Mouse (Mus musculus) CH12.LX (cell line): ENCODE data around the gene Apba2. TPM values are rescaled to one million over a fixed set of nuclear protein-coding genes. Genes with fewer than 3 reads are reported as not detected.

Experiments used
- DNase-seq: peaks from one replicate; pipeline ENCODE4 v3.0.0-alpha.2; 2013; ENCODE audit errors: extremely low read depth
- H3K27ac ChIP-seq: 2 replicates; pipeline ENCODE4 v1.5.1; 2012; ENCODE audit warnings: low read depth, mild to moderate bottlenecking, control low read depth, moderate library complexity; ENCODE audit not compliant: insufficient read depth
- H3K27me3 ChIP-seq: replicated peaks from 2 replicates; pipeline ENCODE3; 2012; ENCODE audit warnings: inconsistent platforms
- H3K36me3 ChIP-seq, 2 experiments: replicated peaks in 1 of 2; 2 replicates each; pipeline versions ENCODE3 to v1.6.1; 2012; ENCODE audit warnings: inconsistent platforms in 1 of 2, low read length in 1 of 2, mild to moderate bottlenecking in 1 of 2, mixed read lengths in 1 of 2, moderate library complexity in 1 of 2; ENCODE audit not compliant: control insufficient read depth in 1 of 2, insufficient read depth in 1 of 2
- H3K4me1 ChIP-seq, 2 experiments: 2 replicates each; pipeline ENCODE4 v1.6.1; 2012; ENCODE audit warnings: inconsistent platforms in 1 of 2, moderate library complexity in 1 of 2; ENCODE audit not compliant: insufficient read depth in 2 of 2, control insufficient read depth in 1 of 2
- H3K4me2 ChIP-seq: 2 replicates; pipeline ENCODE4 v1.6.1; 2012; ENCODE audit warnings: low read depth, mild to moderate bottlenecking, control low read depth; ENCODE audit not compliant: poor library complexity, insufficient read depth, severe bottlenecking
- H3K4me3 ChIP-seq, 3 experiments: fragments of 150-350 bp in 1 of 3; sonication (generic) in 1 of 3; replicated peaks in 1 of 3; 2 replicates each; pipeline versions ENCODE3 to v1.5.1; 2011 to 2012; ENCODE audit warnings: low read depth in 2 of 3, low read length in 2 of 3, mild to moderate bottlenecking in 2 of 3, moderate library complexity in 2 of 3, control low read depth in 1 of 3, improper control_type of control experiment in 1 of 3, inconsistent platforms in 1 of 3, mixed read lengths in 1 of 3; ENCODE audit not compliant: poor library complexity in 1 of 3
- H3K79me2 ChIP-seq: replicated peaks from 2 replicates; pipeline ENCODE4 v1.6.1; 2012; ENCODE audit warnings: mild to moderate bottlenecking, moderate library complexity; ENCODE audit not compliant: control insufficient read depth, poor library complexity, insufficient read depth, severe bottlenecking; ENCODE audit errors: extremely low read depth
- H3K9ac ChIP-seq: 2 replicates; pipeline ENCODE4 v1.6.1; 2012; ENCODE audit warnings: low read depth, mild to moderate bottlenecking, control low read depth, moderate library complexity; ENCODE audit not compliant: insufficient read depth
- H3K9me3 ChIP-seq: replicated peaks from 2 replicates; pipeline ENCODE3; 2012; ENCODE audit warnings: low read length, inconsistent platforms, mixed read lengths
- BHLHE40 ChIP-seq: IDR thresholded peaks from 2 replicates; pipeline ENCODE4 v1.6.1; 2011; ENCODE audit warnings: mild to moderate bottlenecking, low read depth, low read length, improper control_type of control experiment
- CHD1 ChIP-seq: IDR thresholded peaks from 2 replicates; pipeline ENCODE4 v1.6.1; 2012; ENCODE audit warnings: low read depth, low read length, improper control_type of control experiment, inconsistent platforms
- ETS1 ChIP-seq: conservative IDR thresholded peaks from 2 replicates; pipeline ENCODE4 v1.6.1; 2012; ENCODE audit warnings: low read depth, mild to moderate bottlenecking, inconsistent platforms, low read length, improper control_type of control experiment, moderate library complexity
- GABPA ChIP-seq: IDR thresholded peaks from 2 replicates; pipeline ENCODE4 v1.6.1; 2012; ENCODE audit warnings: low read depth, low read length, improper control_type of control experiment, inconsistent platforms; ENCODE audit not compliant: insufficient replicate concordance
- HCFC1 ChIP-seq: IDR thresholded peaks from 2 replicates; pipeline ENCODE4 v1.6.1; 2012; ENCODE audit warnings: low read depth, mild to moderate bottlenecking, inconsistent platforms, low read length, improper control_type of control experiment
- IRF4 ChIP-seq: IDR thresholded peaks from 2 replicates; pipeline ENCODE4 v1.6.1; 2014; ENCODE audit warnings: low read depth, mild to moderate bottlenecking, inconsistent platforms, low read length, improper control_type of control experiment
- JUN ChIP-seq: IDR thresholded peaks from 2 replicates; pipeline ENCODE4 v1.6.1; 2011; ENCODE audit warnings: low read depth, mild to moderate bottlenecking, low read length, improper control_type of control experiment, moderate library complexity; ENCODE audit not compliant: insufficient read depth
- KAT2A ChIP-seq: IDR thresholded peaks from 2 replicates; pipeline ENCODE4 v1.6.1; 2012; ENCODE audit warnings: low read length, improper control_type of control experiment, inconsistent platforms; ENCODE audit not compliant: insufficient replicate concordance
- MAFK ChIP-seq: IDR thresholded peaks from 2 replicates; pipeline ENCODE4 v1.6.1; 2011; ENCODE audit warnings: low read length, improper control_type of control experiment; ENCODE audit not compliant: insufficient replicate concordance
- MAX ChIP-seq: IDR thresholded peaks from 2 replicates; pipeline ENCODE4 v1.6.1; 2011; ENCODE audit warnings: low read length, improper control_type of control experiment
- MAZ ChIP-seq: IDR thresholded peaks from 2 replicates; pipeline ENCODE4 v1.6.1; 2012; ENCODE audit warnings: low read depth, mild to moderate bottlenecking, inconsistent platforms, low read length, improper control_type of control experiment, moderate library complexity
- MYC ChIP-seq: IDR thresholded peaks from 2 replicates; pipeline ENCODE4 v1.6.1; 2011; ENCODE audit warnings: low read depth, mild to moderate bottlenecking, improper control_type of control experiment, low read length
- POLR2A ChIP-seq: IDR thresholded peaks from 2 replicates; pipeline ENCODE4 v1.6.1; 2011; ENCODE audit warnings: low read depth, mild to moderate bottlenecking, improper control_type of control experiment, low read length
- RAD21 ChIP-seq: IDR thresholded peaks from 2 replicates; pipeline ENCODE4 v1.6.1; 2011; ENCODE audit warnings: low read depth, mild to moderate bottlenecking, low read length, improper control_type of control experiment, moderate library complexity
- SIN3A ChIP-seq: IDR thresholded peaks from 2 replicates; pipeline ENCODE4 v1.6.1; 2012; ENCODE audit warnings: low read length, improper control_type of control experiment, inconsistent platforms
- ZMIZ1 ChIP-seq: IDR thresholded peaks from 2 replicates; pipeline ENCODE4 v1.6.1; 2012; ENCODE audit warnings: low read depth, mild to moderate bottlenecking, inconsistent platforms, low read length, improper control_type of control experiment
- dilution Hi-C: fragments of 300-500 bp; cut with MboI; formaldehyde crosslinking; loops from 2 replicates; pipeline ENCODE4 v1.14.3; 2020; ENCODE audit warnings: low sequenced_read_pairs; ENCODE audit not compliant: extremely low pct_unique_long_range_greater_than_20kb, extremely low pct_ligation_motif_present
- in situ Hi-C: fragments of 300-500 bp; cut with MboI; formaldehyde crosslinking; loops from 3 replicates; pipeline ENCODE4 v1.14.3; 2019; ENCODE audit warnings: low sequenced_read_pairs, low pct_ligation_motif_present, low pct_unique_long_range_greater_than_20kb, mixed read lengths
- polyA plus RNA-seq: library from polyadenylated mRNA; unstranded; fragments of >175 nt; gene quantifications from 2 replicates; pipeline ENCODE4 v1.2.1, GENCODE M21; 2012; ENCODE audit warnings: low read depth; ENCODE audit not compliant: insufficient read length
- total RNA-seq, 2 experiments: library from RNA; depleted of rRNA; stranded (reverse); fragments of 300-350 nt in 1 of 2; fragments of >200 nt in 1 of 2; gene quantifications; 2 replicates each; pipeline ENCODE4 v1.2.3; 2012 to 2014

The Apba2 gene
- total and polyA plus RNA-seq, 3 experiments, result 0.19 TPM; not detected in 2

- dilution Hi-C loops, result no loop called here
- Histone ChIP-seq H3K4me3 (no peak overlapping the region), H3K4me1 (no peaks in the 10 kb centered on the region), H3K27ac (no peak overlapping the region), H3K9ac (no peak overlapping the region), H3K4me2 (no peak overlapping the region), H3K79me2 (no peaks in the 10 kb centered on the region), H3K36me3 (no peaks in the 10 kb centered on the region), H3K9me3 (peaks cover 7% of the 10 kb centered on the region), H3K27me3 (peaks cover 38% of the 10 kb centered on the region)
- DNase-seq, result no peak
- no peak for TF ChIP-seq POLR2A
- TF ChIP-seq ZMIZ1, result no peak
- TF ChIP-seq SIN3A, result no peak
- TF ChIP-seq RAD21, result no peak
- TF ChIP-seq ETS1, result no peak
- in situ Hi-C loops, result loop anchor here (25.0 kb wide), 1 partner anchor 94 kb away; no protein-coding TSS in a partner anchor
These were observed 129.6 kb downstream of the Apba2 start for GRCm38 (mm10) chr7:64631131-64631530.

GRCm38 (mm10) chr7:64631781-64632351, 130.4 kb downstream of the Apba2 start:
- no peaks in the 10 kb centered on the region for H3K36me3 ChIP-seq
- H3K4me1 ChIP-seq, result no peaks in the 10 kb centered on the region
- no peak for DNase-seq
- H3K27me3 ChIP-seq, result peaks cover 38% of the 10 kb centered on the region
- H3K4me3 ChIP-seq, result no peak overlapping the region
- H3K79me2 ChIP-seq, result no peaks in the 10 kb centered on the region
- H3K9ac ChIP-seq, result no peak overlapping the region
- H3K27ac ChIP-seq, result no peak overlapping the region
- dilution Hi-C loops, result no loop called here
- H3K9me3 ChIP-seq, result peaks cover 1% of the 10 kb centered on the region
- TF ChIP-seq JUN, result no peak
- TF ChIP-seq IRF4, result no peak
- TF ChIP-seq CHD1, result no peak
- TF ChIP-seq RAD21, result no peak
- no peak for TF ChIP-seq MYC
- no peak for TF ChIP-seq GABPA
- no peak for TF ChIP-seq BHLHE40
- TF ChIP-seq KAT2A, result no peak
- no peak for TF ChIP-seq POLR2A
- no peak for TF ChIP-seq MAX
- in situ Hi-C loops, result loop anchor here (25.0 kb wide), 1 partner anchor 95 kb away; no protein-coding TSS in a partner anchor
- H3K4me2 ChIP-seq, result no peak overlapping the region

GRCm38 (mm10) chr7:64633182-64633581, 131.7 kb downstream of the Apba2 start:
- no peak for DNase-seq
- Histone ChIP-seq H3K4me1 (no peaks in the 10 kb centered on the region), H3K9me3 (no peaks in the 10 kb centered on the region), H3K36me3 (no peaks in the 10 kb centered on the region), H3K4me3 (no peak overlapping the region), H3K79me2 (no peaks in the 10 kb centered on the region), H3K27ac (no peak overlapping the region), H3K9ac (no peak overlapping the region), H3K4me2 (no peak overlapping the region), H3K27me3 (peaks cover 34% of the 10 kb centered on the region)
- in situ Hi-C loops, result loop anchor here (25.0 kb wide), 1 partner anchor 96 kb away; no protein-coding TSS in a partner anchor
- TF ChIP-seq MAFK (no peak), MAZ (no peak), HCFC1 (no peak)
- dilution Hi-C loops, result no loop called here
